Mouse (Mus musculus) kidney, postnatal 0 days (tissue): ENCODE results near the gene Dleu7. TPM values are rescaled to one million over a fixed set of nuclear protein-coding genes. Genes with fewer than 3 reads are reported as not detected.

ENCODE experiments used
- ATAC-seq: fragments of 200-750 bp; cut with Nextera tagmentation; replicated peaks from 2 replicates; pipeline ENCODE4 v1.8.0; 2017; ENCODE audit warnings: low read depth, moderate number of reproducible peaks, moderate TSS enrichment, moderate library complexity; ENCODE audit not compliant: low FRiP score
- DNase-seq: peaks from one replicate; pipeline ENCODE4 v3.0.0-alpha.2; 2016; ENCODE audit warnings: low spot score
- H3K27ac ChIP-seq: fragments of 300-500 bp; sonication (generic); 2 replicates; pipeline ENCODE4 v1.5.1; 2014; ENCODE audit warnings: mild to moderate bottlenecking
- H3K27me3 ChIP-seq: fragments of 300-500 bp; sonication (generic); 2 replicates; pipeline ENCODE4 v1.6.1; 2014; ENCODE audit warnings: low read length, mixed read lengths; ENCODE audit not compliant: insufficient read depth
- H3K36me3 ChIP-seq: fragments of 300-500 bp; sonication (generic); 2 replicates; pipeline ENCODE4 v1.6.1; 2014; ENCODE audit warnings: low read length, mixed read lengths; ENCODE audit not compliant: insufficient read depth
- H3K4me1 ChIP-seq: fragments of 300-500 bp; sonication (generic); replicated peaks from 2 replicates; pipeline ENCODE4 v1.6.1; 2014; ENCODE audit warnings: antibody characterized with exemption, low read length, mixed read lengths; ENCODE audit not compliant: insufficient read depth
- H3K4me2 ChIP-seq: fragments of 300-500 bp; sonication (generic); 2 replicates; pipeline ENCODE4 v1.6.1; 2014; ENCODE audit warnings: mild to moderate bottlenecking, low read length, moderate library complexity, mixed read lengths
- H3K4me3 ChIP-seq: fragments of 300-500 bp; sonication (generic); replicated peaks from 2 replicates; pipeline ENCODE4 v1.5.1; 2014; ENCODE audit warnings: low read depth, low read length
- H3K9ac ChIP-seq: fragments of 300-500 bp; sonication (generic); 2 replicates; pipeline ENCODE4 v1.6.1; 2014; ENCODE audit warnings: low read depth, low read length
- H3K9me3 ChIP-seq: fragments of 300-500 bp; sonication (generic); replicated peaks from 2 replicates; pipeline ENCODE4 v1.6.1; 2016; ENCODE audit warnings: low read length, inconsistent platforms, mixed read lengths
- CTCF ChIP-seq: IDR thresholded peaks from 2 replicates; pipeline ENCODE4 v1.5.1; 2016; ENCODE audit warnings: antibody characterized with exemption, low read depth, mild to moderate bottlenecking, moderate library complexity
- WGBS: fragments of 180-500 bp; shearing (Covaris S2); extraction: QIAGEN DNeasy Blood & Tissue Kit; methylation state at CpG from one replicate; pipeline ENCODE4 v1.1.7; 2014; 5-methylcytosine and 5-hydroxymethylcytosine counted together
- polyA plus RNA-seq: library from polyadenylated mRNA; unstranded; fragments of >200 nt; fragmentation: Nextera tagmentation; extraction: Ambion mirVana; gene quantifications from 2 replicates; pipeline ENCODE4 v1.2.1, GENCODE M21; 2015

Dleu7 gene
- polyA plus RNA-seq, 1 experiment from 2014 or later = 8.7 TPM

DNA sequence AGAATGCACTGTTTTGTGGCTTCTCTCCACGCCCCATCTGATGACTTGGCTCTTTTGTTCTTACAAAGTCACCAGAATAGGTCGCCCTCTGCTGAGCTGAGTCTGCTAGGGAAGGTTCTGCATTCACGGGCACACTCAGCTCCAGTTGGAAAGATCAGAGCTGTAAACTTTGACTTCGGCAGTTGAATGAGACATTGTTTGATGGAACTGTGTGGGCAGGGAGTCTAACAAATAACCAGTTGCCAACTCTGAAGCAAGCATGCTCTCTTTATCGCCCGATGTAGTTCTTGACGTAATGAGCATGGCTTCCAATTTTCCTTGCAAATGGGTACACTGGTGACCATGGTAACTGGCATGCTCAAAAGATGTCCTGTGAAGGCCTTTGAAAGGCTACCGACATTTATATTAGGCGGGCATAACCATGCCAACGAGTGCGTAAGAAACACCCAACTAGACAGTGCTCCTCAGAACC lies 66.2 kb downstream of the Dleu7 start:
- H3K4me1 ChIP-seq = no peaks in the 10 kb centered on the region
- WGBS = 75% methylated on average over 11 of the region's 11 CpGs
- H3K36me3 ChIP-seq = no peaks in the 10 kb centered on the region
- ATAC-seq (no peak), DNase-seq (peak; percentile 59)
- no peak overlapping the region for H3K27ac ChIP-seq
- no peaks in the 10 kb centered on the region for H3K9me3 ChIP-seq
- no peak overlapping the region for H3K4me2 ChIP-seq
- no peak overlapping the region for H3K4me3 ChIP-seq
- no peaks in the 10 kb centered on the region for H3K27me3 ChIP-seq
- TF ChIP-seq CTCF = peak; percentile 56
- H3K9ac ChIP-seq = no peak overlapping the region

Other genes with a start within 250 kb of the Dleu7 start
- gene Rnaseh2b, start 458 bp downstream of the Dleu7 start, polyA plus RNA-seq = 61.0 and 64.9 TPM in 2 replicates
- not detected in 2 replicates for gene Gucy1b2, start 163.2 kb upstream of the Dleu7 start, polyA plus RNA-seq